Mouse (Mus musculus): Measurements from ENCODE around the gene Cdk7. TPM values are rescaled to one million over a fixed set of nuclear protein-coding genes. Genes with fewer than 3 reads are reported as not detected.
"Not testable (repeated sequence)": the region's sequence is repeated elsewhere in the genome, so short reads cannot be mapped to it uniquely, and the experiment has no call there.

Cdk7 gene
- total RNA-seq, 1 experiment from 2014 or later, result 33.2 TPM

GRCm38 (mm10) chr13:100731462-100732046 lies 815 bp upstream of the Cdk7 start:
- ATAC-seq (replicated peaks in 1 of 2; ENCODE audit: insufficient read depth in 1 of 2, low FRiP score in 2 of 2, low TSS enrichment in 1 of 2, low read depth in 1 of 2, poor library complexity in 2 of 2, severe bottlenecking in 2 of 2), result not testable (repeated sequence)

DNA sequence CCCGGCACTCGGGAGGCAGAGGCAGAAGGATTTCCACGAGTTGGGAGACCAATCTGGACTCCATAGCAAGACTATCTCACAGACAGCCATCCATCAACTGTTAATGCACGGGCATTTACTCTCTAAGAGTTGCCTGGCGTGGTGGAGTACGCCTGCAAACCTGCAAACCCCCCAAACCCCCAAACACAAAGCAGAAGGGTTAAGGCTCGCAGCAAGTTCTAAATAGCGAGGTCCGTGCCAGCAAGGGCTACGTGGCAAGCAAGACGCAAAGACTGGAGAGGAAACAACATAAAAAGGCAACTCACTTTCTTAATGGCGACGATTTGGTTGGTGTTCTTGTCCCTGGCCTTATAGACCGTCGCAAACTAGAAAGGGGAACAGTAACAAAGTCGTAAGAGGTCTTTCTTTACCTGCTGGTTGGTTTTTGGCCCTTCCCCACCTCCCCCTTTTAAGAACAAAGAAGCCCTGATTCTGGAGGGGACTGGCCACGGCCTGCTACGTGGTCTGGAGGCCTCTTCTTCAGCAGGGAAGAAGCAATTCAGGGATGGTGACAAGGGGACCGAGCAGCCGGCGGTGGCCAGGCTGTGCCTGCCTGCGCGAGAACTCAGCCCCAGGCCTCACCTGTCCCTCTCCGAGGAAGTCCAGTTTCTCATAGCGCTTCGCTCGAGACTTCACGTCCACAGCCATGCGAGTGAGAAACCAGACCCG lies 432 bp downstream of the Cdk7 start:
- peak; percentile 33 to 65 for ATAC-seq (replicated peaks in 1 of 2; ENCODE audit: insufficient read depth in 1 of 2, low FRiP score in 2 of 2, low TSS enrichment in 1 of 2, low read depth in 1 of 2, poor library complexity in 2 of 2, severe bottlenecking in 2 of 2)

DNA sequence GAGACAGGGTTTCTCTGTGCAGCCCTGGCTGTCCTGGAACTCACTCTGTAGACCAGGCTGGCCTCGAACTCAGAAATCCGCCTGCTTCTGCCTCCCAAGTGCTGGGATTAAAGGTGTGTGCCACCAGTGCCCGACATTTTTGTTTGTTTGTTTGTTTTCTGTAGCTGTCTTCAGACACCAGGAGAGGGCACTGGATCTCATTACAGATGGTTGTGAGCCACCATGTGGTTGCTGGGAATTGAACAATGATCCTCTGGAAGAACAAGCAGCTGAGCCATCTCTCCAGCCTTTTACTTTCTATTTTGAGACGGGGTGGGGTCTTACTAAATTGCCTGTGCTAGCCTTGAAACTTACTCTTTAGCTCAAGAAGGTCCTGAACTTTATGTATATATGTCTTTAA lies 2.2 kb downstream of the Cdk7 start:
- ATAC-seq (replicated peaks in 1 of 2; ENCODE audit: insufficient read depth in 1 of 2, low FRiP score in 2 of 2, low TSS enrichment in 1 of 2, low read depth in 1 of 2, poor library complexity in 2 of 2, severe bottlenecking in 2 of 2), result not testable (repeated sequence)

GRCm38 (mm10) chr13:100728086-100728485 lies 2.7 kb downstream of the Cdk7 start:
- no peak for ATAC-seq (replicated peaks in 1 of 2; ENCODE audit: insufficient read depth in 1 of 2, low FRiP score in 2 of 2, low TSS enrichment in 1 of 2, low read depth in 1 of 2, poor library complexity in 2 of 2, severe bottlenecking in 2 of 2)

DNA sequence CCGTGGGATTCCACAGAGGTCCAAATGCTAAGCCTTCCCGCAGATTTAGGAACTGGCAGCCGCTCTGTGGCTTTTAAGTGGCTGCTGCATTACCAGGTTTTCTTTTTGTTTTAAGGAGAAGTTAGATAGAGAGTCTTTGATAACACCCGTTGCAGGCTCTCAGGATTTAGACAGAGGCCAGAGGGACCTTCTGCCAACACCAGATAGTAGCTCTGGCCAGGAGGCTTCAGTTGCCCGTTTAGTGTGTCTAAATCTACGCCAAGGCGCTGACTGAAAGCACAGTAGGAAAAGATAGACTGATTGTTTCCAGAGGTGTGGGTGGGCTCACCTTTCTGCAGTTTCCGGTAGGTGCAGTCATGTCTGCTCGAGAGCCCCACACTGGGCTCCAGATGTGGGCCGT lies 5.5 kb downstream of the Cdk7 start:
- ATAC-seq (replicated peaks in 1 of 2; ENCODE audit: insufficient read depth in 1 of 2, low FRiP score in 2 of 2, low TSS enrichment in 1 of 2, low read depth in 1 of 2, poor library complexity in 2 of 2, severe bottlenecking in 2 of 2), result no peak

GRCm38 (mm10) chr13:100724051-100724754 lies 6.5 kb downstream of the Cdk7 start:
- no peak for ATAC-seq (replicated peaks in 1 of 2; ENCODE audit: insufficient read depth in 1 of 2, low FRiP score in 2 of 2, low TSS enrichment in 1 of 2, low read depth in 1 of 2, poor library complexity in 2 of 2, severe bottlenecking in 2 of 2)

- ATAC-seq (replicated peaks in 1 of 2; ENCODE audit: insufficient read depth in 1 of 2, low FRiP score in 2 of 2, low TSS enrichment in 1 of 2, low read depth in 1 of 2, poor library complexity in 2 of 2, severe bottlenecking in 2 of 2), result no peak
Measured at GRCm38 (mm10) chr13:100721656-100722055, 9.1 kb downstream of the Cdk7 start.

GRCm38 (mm10) chr13:100715467-100715866 lies 15.3 kb downstream of the Cdk7 start:
- no peak for ATAC-seq (replicated peaks in 1 of 2; ENCODE audit: insufficient read depth in 1 of 2, low FRiP score in 2 of 2, low TSS enrichment in 1 of 2, low read depth in 1 of 2, poor library complexity in 2 of 2, severe bottlenecking in 2 of 2)

DNA sequence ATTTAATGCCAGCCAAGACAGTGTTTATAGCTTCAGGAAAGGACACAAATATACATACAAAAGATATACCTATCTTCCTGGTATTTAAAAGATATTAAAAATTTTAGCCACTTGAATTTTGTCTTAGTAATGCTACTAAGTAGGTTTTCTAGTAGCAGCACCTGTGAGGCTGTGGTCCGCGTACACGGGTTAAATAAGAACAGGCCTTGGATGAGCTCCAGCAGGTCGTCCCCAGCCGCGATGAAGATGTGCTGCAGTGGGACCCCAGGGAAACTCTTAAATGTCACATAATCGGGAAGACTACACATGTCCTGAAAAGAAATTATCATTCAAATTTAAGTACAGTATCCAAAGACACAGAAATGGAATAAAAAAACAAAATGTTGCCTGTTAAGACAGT lies 24.5 kb downstream of the Cdk7 start:
- ATAC-seq (replicated peaks in 1 of 2; ENCODE audit: insufficient read depth in 1 of 2, low FRiP score in 2 of 2, low TSS enrichment in 1 of 2, low read depth in 1 of 2, poor library complexity in 2 of 2, severe bottlenecking in 2 of 2), result no peak

DNA sequence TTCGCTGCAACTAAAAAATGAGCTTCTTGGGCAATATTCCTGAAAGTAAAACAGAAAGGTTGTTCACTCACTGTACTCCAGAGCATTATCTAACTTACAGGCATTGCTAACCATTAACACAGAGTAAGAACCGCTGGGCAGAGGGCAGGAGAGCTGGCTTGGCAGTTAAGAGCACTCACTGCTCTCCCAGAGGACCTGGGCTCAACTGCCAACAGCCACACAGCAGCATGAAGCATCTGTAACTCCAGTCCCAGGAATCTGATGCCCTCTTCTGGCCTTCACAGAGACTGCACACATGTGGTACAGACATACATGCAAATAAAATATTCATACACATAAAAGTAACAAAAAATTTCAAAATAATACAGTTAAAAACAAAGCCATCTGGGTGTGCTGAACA lies 27.3 kb downstream of the Cdk7 start:
- ATAC-seq (replicated peaks in 1 of 2; ENCODE audit: insufficient read depth in 1 of 2, low FRiP score in 2 of 2, low TSS enrichment in 1 of 2, low read depth in 1 of 2, poor library complexity in 2 of 2, severe bottlenecking in 2 of 2), result no peak

- no peak for ATAC-seq (replicated peaks in 1 of 2; ENCODE audit: insufficient read depth in 1 of 2, low FRiP score in 2 of 2, low TSS enrichment in 1 of 2, low read depth in 1 of 2, poor library complexity in 2 of 2, severe bottlenecking in 2 of 2)
Measured at GRCm38 (mm10) chr13:100698866-100699265, 31.9 kb downstream of the Cdk7 start.

GRCm38 (mm10) chr13:100697541-100697940 lies 33.2 kb downstream of the Cdk7 start:
- ATAC-seq (replicated peaks in 1 of 2; ENCODE audit: insufficient read depth in 1 of 2, low FRiP score in 2 of 2, low TSS enrichment in 1 of 2, low read depth in 1 of 2, poor library complexity in 2 of 2, severe bottlenecking in 2 of 2), result no peak

- ATAC-seq (replicated peaks in 1 of 2; ENCODE audit: insufficient read depth in 1 of 2, low FRiP score in 2 of 2, low TSS enrichment in 1 of 2, low read depth in 1 of 2, poor library complexity in 2 of 2, severe bottlenecking in 2 of 2), result no peak
Measured at GRCm38 (mm10) chr13:100687513-100687912, 43.2 kb downstream of the Cdk7 start.

GRCm38 (mm10) chr13:100684355-100684754 lies 46.4 kb downstream of the Cdk7 start:
- ATAC-seq (replicated peaks in 1 of 2; ENCODE audit: insufficient read depth in 1 of 2, low FRiP score in 2 of 2, low TSS enrichment in 1 of 2, low read depth in 1 of 2, poor library complexity in 2 of 2, severe bottlenecking in 2 of 2), result no peak

DNA sequence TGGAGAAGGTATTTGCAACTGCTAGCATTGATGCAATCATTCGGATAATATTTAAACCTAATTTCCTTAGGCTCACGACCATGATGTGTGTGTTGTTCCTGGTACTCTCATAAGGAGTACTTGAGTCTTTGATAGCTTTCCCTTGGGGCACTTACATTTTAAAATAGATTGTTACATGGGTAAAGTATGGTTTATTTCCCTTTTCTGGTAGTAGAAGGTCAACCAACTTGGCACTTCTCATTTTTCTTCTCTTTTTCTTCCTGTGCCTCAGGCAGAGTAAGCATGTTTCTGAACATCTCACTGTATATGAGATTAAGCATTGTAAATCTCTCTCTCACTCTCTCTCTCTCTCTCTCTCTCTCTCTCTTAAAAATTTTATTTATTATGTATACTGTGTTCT lies 47.9 kb downstream of the Cdk7 start:
- ATAC-seq (replicated peaks in 1 of 2; ENCODE audit: insufficient read depth in 1 of 2, low FRiP score in 2 of 2, low TSS enrichment in 1 of 2, low read depth in 1 of 2, poor library complexity in 2 of 2, severe bottlenecking in 2 of 2), result no peak

GRCm38 (mm10) chr13:100681615-100682014 lies 49.1 kb downstream of the Cdk7 start:
- no peak for ATAC-seq (replicated peaks in 1 of 2; ENCODE audit: insufficient read depth in 1 of 2, low FRiP score in 2 of 2, low TSS enrichment in 1 of 2, low read depth in 1 of 2, poor library complexity in 2 of 2, severe bottlenecking in 2 of 2)

DNA sequence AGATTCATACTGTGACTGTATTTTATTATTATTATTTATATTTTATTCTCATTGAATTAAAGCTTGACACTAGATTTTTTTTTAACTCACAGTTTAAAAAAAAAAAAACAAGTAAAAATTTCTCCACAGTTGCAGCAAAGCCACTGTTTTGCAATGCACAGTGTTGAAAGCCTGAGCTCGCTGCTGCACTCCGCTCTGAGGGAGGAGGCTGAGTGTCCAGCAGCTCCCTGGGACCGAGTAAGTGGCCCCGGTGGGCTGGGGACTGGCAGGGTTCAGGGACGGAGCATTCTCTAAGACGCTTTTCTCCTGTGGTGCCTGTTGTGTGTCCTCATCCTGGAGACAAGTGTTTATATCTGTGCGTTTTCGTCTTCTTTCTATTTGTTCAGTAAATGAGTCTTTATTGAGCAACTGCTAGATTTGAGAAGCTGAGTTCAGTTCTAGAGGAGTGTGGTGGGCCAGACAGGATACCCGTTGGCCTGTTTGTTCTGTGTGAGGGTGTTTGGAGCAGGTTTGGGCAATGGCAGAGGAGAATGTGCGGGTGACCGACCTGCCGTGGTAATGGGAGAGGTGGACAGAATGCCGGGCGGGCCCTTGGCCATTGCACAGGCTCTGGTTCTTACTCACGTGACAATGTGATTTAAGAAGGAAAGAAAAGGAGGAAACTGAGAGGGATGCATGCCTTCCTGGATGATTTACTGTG lies 54.7 kb downstream of the Cdk7 start:
- peak; percentile 32 to 77; a peak in 3 of 4 replicates for ATAC-seq (replicated peaks in 1 of 2; ENCODE audit: insufficient read depth in 1 of 2, low FRiP score in 2 of 2, low TSS enrichment in 1 of 2, low read depth in 1 of 2, poor library complexity in 2 of 2, severe bottlenecking in 2 of 2)

DNA sequence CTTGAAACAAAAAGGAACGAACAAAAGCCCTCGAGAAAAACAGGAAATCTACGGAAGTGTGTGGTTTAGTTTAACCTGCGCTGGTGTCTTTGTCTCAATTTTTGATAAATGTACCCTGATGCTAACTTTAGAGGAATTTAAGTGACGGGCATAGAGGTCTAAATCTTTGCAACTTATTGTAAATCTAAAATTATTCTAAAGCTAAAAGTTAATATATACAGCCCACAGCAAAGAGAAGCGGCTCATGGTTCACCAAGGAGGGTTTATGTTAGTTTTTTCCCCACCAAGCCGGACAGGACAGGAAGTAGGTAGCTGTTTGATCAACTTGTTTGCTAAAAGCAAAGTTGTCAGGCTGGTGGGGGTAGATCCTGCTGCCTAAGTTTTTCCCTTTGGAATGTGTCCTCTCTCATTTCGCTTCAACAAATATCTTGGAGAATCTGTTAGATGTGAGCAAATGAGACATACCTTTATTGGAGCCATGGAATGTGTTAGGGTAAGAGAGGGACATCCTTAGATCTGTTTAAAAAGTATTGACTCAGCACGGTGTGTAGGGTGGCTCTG lies 60.5 kb downstream of the Cdk7 start:
- peak in 1 of 2 experiments; percentile 24; a peak in 2 of 4 replicates for ATAC-seq (replicated peaks in 1 of 2; ENCODE audit: insufficient read depth in 1 of 2, low FRiP score in 2 of 2, low TSS enrichment in 1 of 2, low read depth in 1 of 2, poor library complexity in 2 of 2, severe bottlenecking in 2 of 2)
